9 mouse cellular contexts compared by ENCODE assay signal in the genomic region with DNA sequence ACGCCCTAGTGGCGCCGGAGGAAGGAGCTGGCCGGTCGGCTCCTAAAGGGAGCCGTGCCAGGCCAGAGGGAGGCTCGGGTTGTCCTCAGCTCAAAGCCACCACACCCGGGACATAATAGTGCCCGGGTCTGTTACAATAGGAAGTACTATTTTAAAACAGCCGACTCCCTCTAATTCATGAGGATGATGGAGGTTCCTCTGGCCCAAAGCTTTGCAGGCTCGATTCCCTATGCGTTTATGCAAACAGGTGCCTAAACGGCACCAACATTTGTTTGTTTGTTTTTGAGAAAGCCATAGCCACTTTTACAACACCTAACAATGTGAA. TPM values are rescaled to one million over a fixed set of nuclear protein-coding genes. Genes with fewer than 3 reads are reported as not detected.
DNase-seq lines count a peak whose midpoint lies in the region; ATAC-seq and TF ChIP-seq lines count a peak whose summit lies in the region.
"Had no signal": no experiment of that assay in that cellular context is flagged by ENCODE, and none has a peak within 500 bp of the region (broad histone marks: within the 10 kb centered on the region; RNA-seq: fewer than 3 reads in every experiment).

No protein-coding gene starts in this region.

- TF ChIP-seq POLR2A in ES-Bruce4 (IDR thresholded peaks at IDR 0.05; ENCODE audit: insufficient read depth, low read length): no peak

- WGBS in heart, embryonic 11.5 days (ENCODE audit: insufficient replicate concordance): 4% methylated on average over 13 of the region's 13 CpGs
- 3% methylated on average over 13 of the region's 13 CpGs for WGBS in heart, postnatal 0 days

- TF ChIP-seq CTCF in ES-Bruce4 (IDR thresholded peaks at IDR 0.05; ENCODE audit: low read depth, low read length): no peak
- no peak for TF ChIP-seq CTCF in heart, postnatal 0 days (IDR thresholded peaks at IDR 0.05; ENCODE audit: low read depth)

- no peak for ATAC-seq in heart, embryonic 11.5 days (replicated peaks; ENCODE audit: insufficient number of reproducible peaks, low FRiP score, low TSS enrichment)
- ATAC-seq in heart, postnatal 0 days (ENCODE audit: insufficient read depth, low read depth): no peak
- 0 out of 2 replicates have a peak, but pooled peaks have one; percentile 8 for ATAC-seq in megakaryocyte-erythroid progenitor cell, adult 5-6 weeks (replicated peaks; ENCODE audit: low FRiP score, low TSS enrichment, poor library complexity, severe bottlenecking)

- H3K9ac ChIP-seq in heart, embryonic 11.5 days (ENCODE audit: low read depth, low read length): peak overlapping the region; percentile 77
- H3K9ac ChIP-seq in ES-Bruce4 (ENCODE audit: low read depth, poor library complexity, severe bottlenecking): peak overlapping the region; percentile 53
- peak overlapping the region; percentile 57 for H3K9ac ChIP-seq in heart, postnatal 0 days (replicated peaks; ENCODE audit: low read depth, low read length)

- H3K9me3 ChIP-seq in heart, embryonic 11.5 days (replicated peaks; ENCODE audit: control insufficient read depth, low read length): no peaks in the 10 kb centered on the region
- H3K9me3 ChIP-seq in ES-Bruce4 (replicated peaks; ENCODE audit: control insufficient read depth, insufficient read depth, low read length, poor library complexity, severe bottlenecking): no peaks in the 10 kb centered on the region
- H3K9me3 ChIP-seq in heart, postnatal 0 days (replicated peaks; ENCODE audit: control insufficient read depth, low read length): no peaks in the 10 kb centered on the region

- peak overlapping the region; percentile 90 for H3K4me2 ChIP-seq in heart, embryonic 11.5 days
- H3K4me2 ChIP-seq in heart, postnatal 0 days (ENCODE audit: low read depth, low read length): peak overlapping the region; percentile 97

- DNase-seq in heart, postnatal 25 days (ENCODE audit: low spot score): no peak
- DNase-seq in heart, postnatal 0 days (ENCODE audit: low spot score): no peak
- DNase-seq in embryo, embryonic 10.5 days (ENCODE audit: low spot score): no peak
- DNase-seq in testis, postnatal 10 days (ENCODE audit: low spot score): no peak
- no peak for DNase-seq in gastrocnemius, postnatal 14 days

- peak overlapping the region; percentile 68 for H3K27ac ChIP-seq in heart, embryonic 11.5 days (ENCODE audit: low read depth, low read length)
- no peak overlapping the region for H3K27ac ChIP-seq in ES-Bruce4 (ENCODE audit: insufficient read depth, low read length)
- peak overlapping the region; percentile 84 for H3K27ac ChIP-seq in heart, postnatal 0 days (ENCODE audit: low read depth)
- H3K27ac ChIP-seq: macrophage had no signal

- peak overlapping the region; percentile 64 for H3K4me3 ChIP-seq in heart, embryonic 11.5 days (ENCODE audit: low read depth, low read length)
- H3K4me3 ChIP-seq in ES-Bruce4 (ENCODE audit: low read depth, low read length): peak overlapping the region; percentile 51
- peak overlapping the region; percentile 69 for H3K4me3 ChIP-seq in heart, postnatal 0 days (ENCODE audit: low read depth, low read length)

- H3K27me3 ChIP-seq in heart, embryonic 11.5 days (ENCODE audit: control insufficient read depth, insufficient read depth, low read length): peaks cover 7% of the 10 kb centered on the region; the same call in 1 of the 2 replicates
- 0 out of 2 replicates have a peak, but pooled peaks cover 2% of the 10 kb centered on the region for H3K27me3 ChIP-seq in ES-Bruce4 (ENCODE audit: control insufficient read depth, insufficient read depth, low read length, poor library complexity, severe bottlenecking)
- peaks cover 7% of the 10 kb centered on the region; the same call in 1 of the 2 replicates for H3K27me3 ChIP-seq in heart, postnatal 0 days (ENCODE audit: control insufficient read depth, insufficient read depth, low read length)

- TF ChIP-seq EP300 in ES-Bruce4 (IDR thresholded peaks at IDR 0.05; ENCODE audit: insufficient read depth, low read depth, low read length): no peak
- TF ChIP-seq EP300 in heart, postnatal 0 days (IDR thresholded peaks at IDR 0.05; ENCODE audit: low read depth): no peak

- no peaks in the 10 kb centered on the region for H3K36me3 ChIP-seq in heart, embryonic 11.5 days (ENCODE audit: control insufficient read depth, insufficient read depth, low read length)
- no peaks in the 10 kb centered on the region for H3K36me3 ChIP-seq in ES-Bruce4 (ENCODE audit: control insufficient read depth, insufficient read depth, low read length, poor library complexity, severe bottlenecking)
- no peaks in the 10 kb centered on the region for H3K36me3 ChIP-seq in heart, postnatal 0 days (replicated peaks; ENCODE audit: control insufficient read depth, insufficient read depth, low read length)

- H3K4me1 ChIP-seq in heart, embryonic 11.5 days (ENCODE audit: control insufficient read depth, insufficient read depth, low read length): peaks cover 5% of the 10 kb centered on the region
- H3K4me1 ChIP-seq in ES-Bruce4 (ENCODE audit: control insufficient read depth, insufficient read depth, low read length): no peaks in the 10 kb centered on the region
- H3K4me1 ChIP-seq in heart, postnatal 0 days (ENCODE audit: control insufficient read depth, insufficient read depth): peaks cover 4% of the 10 kb centered on the region

- intact Hi-C loops in heart, postnatal 25 days (cut with DNase I): loop anchor here (5.0 kb wide), 1 partner anchor 174 kb away; no protein-coding TSS in a partner anchor
- intact Hi-C loops in gastrocnemius, postnatal 14 days (cut with DNase I; ENCODE audit: low total_unique reads): no loop called here

RNA-seq across cellular contexts. Expression of a gene that starts 0.3 kb away (rescaled TPM):
- 11.0 and 12.5 TPM in 2 replicates for polyA plus RNA-seq in heart, embryonic 11.5 days (2014; fragmentation: Nextera tagmentation; extraction: Ambion mirVana)
- total RNA-seq in heart, postnatal 25 days (2021): 1 to 10 TPM; 5.0 to 5.1 TPM
- polyA plus RNA-seq in ES-Bruce4 (2011; ENCODE audit: insufficient read depth, insufficient read length, low read depth, missing spikeins): 6.3 and 6.7 TPM in 2 replicates
- total RNA-seq in heart, postnatal 0 days (2014; rRNA removed; ENCODE audit: low replicate concordance): 10.5 and 16.2 TPM in 2 replicates
- polyA plus RNA-seq in heart, postnatal 0 days (2015; fragmentation: Nextera tagmentation; extraction: Ambion mirVana): 6.9 and 7.2 TPM in 2 replicates
- total RNA-seq in megakaryocyte-erythroid progenitor cell, adult 5-6 weeks (2014; fragmentation: Nextera tagmentation): 0.79 and 1.1 TPM in 2 replicates
- 1.5 and 2.0 TPM in 2 replicates for total RNA-seq in megakaryocyte-erythroid progenitor cell, adult 5-6 weeks (2017)
- 1 to 10 TPM; 3.8 to 4.6 TPM for total RNA-seq in gastrocnemius, postnatal 14 days (2021)
- polyA plus RNA-seq: macrophage had no signal

RNA-seq across cellular contexts. Expression of a gene that starts 56.3 kb away (rescaled TPM):
- polyA plus RNA-seq in heart, embryonic 11.5 days (2014; fragmentation: Nextera tagmentation; extraction: Ambion mirVana): 19.9 and 22.3 TPM in 2 replicates
- 1 to 10 TPM; 5.5 to 5.6 TPM for total RNA-seq in heart, postnatal 25 days (2021)
- polyA plus RNA-seq in ES-Bruce4 (2011; ENCODE audit: insufficient read depth, insufficient read length, low read depth, missing spikeins): 47.6 and 48.3 TPM in 2 replicates
- 8.5 and 13.9 TPM in 2 replicates for total RNA-seq in heart, postnatal 0 days (2014; rRNA removed; ENCODE audit: low replicate concordance)
- polyA plus RNA-seq in heart, postnatal 0 days (2015; fragmentation: Nextera tagmentation; extraction: Ambion mirVana): 6.5 and 7.7 TPM in 2 replicates
- 34.4 and 45.7 TPM in 2 replicates for total RNA-seq in megakaryocyte-erythroid progenitor cell, adult 5-6 weeks (2014; fragmentation: Nextera tagmentation)
- total RNA-seq in megakaryocyte-erythroid progenitor cell, adult 5-6 weeks (2017): 57.2 and 67.9 TPM in 2 replicates
- total RNA-seq in gastrocnemius, postnatal 14 days (2021): 1 to 10 TPM; 3.6 to 4.5 TPM

RNA-seq across cellular contexts. Expression of a gene that starts 56.4 kb away (rescaled TPM):
- polyA plus RNA-seq in heart, embryonic 11.5 days (2014; fragmentation: Nextera tagmentation; extraction: Ambion mirVana): 18.0 and 21.0 TPM in 2 replicates
- total RNA-seq in heart, postnatal 25 days (2021): 10 to 100 TPM; 33.5 to 35.2 TPM
- polyA plus RNA-seq in ES-Bruce4 (2011; ENCODE audit: insufficient read depth, insufficient read length, low read depth, missing spikeins): 34.4 and 34.6 TPM in 2 replicates
- 12.3 and 40.9 TPM in 2 replicates for total RNA-seq in heart, postnatal 0 days (2014; rRNA removed; ENCODE audit: low replicate concordance)
- polyA plus RNA-seq in heart, postnatal 0 days (2015; fragmentation: Nextera tagmentation; extraction: Ambion mirVana): 18.5 and 19.3 TPM in 2 replicates
- 37.7 and 42.4 TPM in 2 replicates for total RNA-seq in megakaryocyte-erythroid progenitor cell, adult 5-6 weeks (2014; fragmentation: Nextera tagmentation)
- total RNA-seq in megakaryocyte-erythroid progenitor cell, adult 5-6 weeks (2017): 21.6 and 25.0 TPM in 2 replicates
- 10 to 100 TPM; 13.4 to 14.2 TPM for total RNA-seq in gastrocnemius, postnatal 14 days (2021)
